Mouse (Mus musculus): ENCODE measurements around the gene Ndfip2. TPM values are rescaled to one million over a fixed set of nuclear protein-coding genes. Genes with fewer than 3 reads are reported as not detected.

Gene Ndfip2
- total and polyA plus RNA-seq, 2 experiments from 2014 or later, result 119 to 155 TPM

GRCm38 (mm10) chr14:105255620-105256019 lies 2.8 kb upstream of the Ndfip2 start:
- H3K27me3 ChIP-seq (ENCODE audit: insufficient read depth, low read length), result no peaks in the 10 kb centered on the region
- H3K27ac ChIP-seq, result no peak overlapping the region
- 88% methylated on average over 7 of the region's 7 CpGs for WGBS
- H3K4me2 ChIP-seq (ENCODE audit: low read depth, low read length), result no peak overlapping the region
- no peaks in the 10 kb centered on the region for H3K36me3 ChIP-seq (ENCODE audit: insufficient read depth, low read length)
- no peaks in the 10 kb centered on the region for H3K9me3 ChIP-seq (ENCODE audit: low read length)
- no peak for DNase-seq (ENCODE audit: low spot score)
- H3K9ac ChIP-seq (replicated peaks; ENCODE audit: low read length), result no peak overlapping the region
- ATAC-seq, result no peak
- 0 out of 2 replicates have a peak, but pooled peaks cover 3% of the 10 kb centered on the region for H3K4me1 ChIP-seq (ENCODE audit: insufficient read depth, low read length)
- H3K4me3 ChIP-seq (ENCODE audit: low read length), result no peak overlapping the region
- TF ChIP-seq CTCF (IDR thresholded peaks at IDR 0.05; ENCODE audit: low read depth), result no peak

- Histone ChIP-seq H3K4me3 (ENCODE audit: low read length) (peak overlapping the region; percentile 96), H3K27me3 (ENCODE audit: insufficient read depth, low read length) (no peaks in the 10 kb centered on the region), H3K4me1 (ENCODE audit: insufficient read depth, low read length) (0 out of 2 replicates have a peak, but pooled peaks cover 4% of the 10 kb centered on the region), H3K36me3 (ENCODE audit: insufficient read depth, low read length) (no peaks in the 10 kb centered on the region), H3K27ac (peak overlapping the region; percentile 88), H3K4me2 (ENCODE audit: low read depth, low read length) (peak overlapping the region; percentile 67), H3K9ac (replicated peaks; ENCODE audit: low read length) (peak overlapping the region; percentile 95), H3K9me3 (ENCODE audit: low read length) (no peaks in the 10 kb centered on the region)
- peak; percentile 44 for DNase-seq (ENCODE audit: low spot score)
- TF ChIP-seq CTCF (IDR thresholded peaks at IDR 0.05; ENCODE audit: low read depth), result peak; percentile 29; the same call in 1 of the 2 replicates
- ATAC-seq, result peak; percentile 70
- WGBS, result 8% methylated on average over 26 of the region's 34 CpGs
These were observed 885 bp downstream of the Ndfip2 start for GRCm38 (mm10) chr14:105259035-105259880.

GRCm38 (mm10) chr14:105262923-105263322 lies 4.5 kb downstream of the Ndfip2 start:
- Histone ChIP-seq H3K4me1 (ENCODE audit: insufficient read depth, low read length) (0 out of 2 replicates have a peak, but pooled peaks cover 4% of the 10 kb centered on the region), H3K36me3 (ENCODE audit: insufficient read depth, low read length) (no peaks in the 10 kb centered on the region), H3K9me3 (ENCODE audit: low read length) (no peaks in the 10 kb centered on the region), H3K9ac (replicated peaks; ENCODE audit: low read length) (no peak overlapping the region), H3K27me3 (ENCODE audit: insufficient read depth, low read length) (no peaks in the 10 kb centered on the region), H3K4me3 (ENCODE audit: low read length) (no peak overlapping the region), H3K4me2 (ENCODE audit: low read depth, low read length) (no peak overlapping the region), H3K27ac (no peak overlapping the region)
- WGBS, result 53% methylated on average over 5 of the region's 5 CpGs
- TF ChIP-seq CTCF (IDR thresholded peaks at IDR 0.05; ENCODE audit: low read depth), result no peak
- ATAC-seq (no peak), DNase-seq (ENCODE audit: low spot score) (no peak)

GRCm38 (mm10) chr14:105267095-105267494 lies 8.7 kb downstream of the Ndfip2 start:
- Histone ChIP-seq H3K36me3 (ENCODE audit: insufficient read depth, low read length) (no peaks in the 10 kb centered on the region), H3K4me3 (ENCODE audit: low read length) (no peak overlapping the region), H3K4me2 (ENCODE audit: low read depth, low read length) (no peak overlapping the region), H3K9me3 (ENCODE audit: low read length) (no peaks in the 10 kb centered on the region), H3K9ac (replicated peaks; ENCODE audit: low read length) (no peak overlapping the region), H3K27ac (no peak overlapping the region), H3K4me1 (ENCODE audit: insufficient read depth, low read length) (no peaks in the 10 kb centered on the region), H3K27me3 (ENCODE audit: insufficient read depth, low read length) (no peaks in the 10 kb centered on the region)
- no peak for TF ChIP-seq CTCF (IDR thresholded peaks at IDR 0.05; ENCODE audit: low read depth)
- DNase-seq (ENCODE audit: low spot score) (no peak), ATAC-seq (no peak)
- 68% methylated on average over 6 of the region's 6 CpGs for WGBS

- ATAC-seq, result no peak
- TF ChIP-seq CTCF (IDR thresholded peaks at IDR 0.05; ENCODE audit: low read depth), result no peak
- Histone ChIP-seq H3K9me3 (ENCODE audit: low read length) (no peaks in the 10 kb centered on the region), H3K36me3 (ENCODE audit: insufficient read depth, low read length) (no peaks in the 10 kb centered on the region), H3K4me3 (ENCODE audit: low read length) (no peak overlapping the region), H3K4me2 (ENCODE audit: low read depth, low read length) (no peak overlapping the region), H3K27ac (no peak overlapping the region), H3K27me3 (ENCODE audit: insufficient read depth, low read length) (no peaks in the 10 kb centered on the region), H3K4me1 (ENCODE audit: insufficient read depth, low read length) (no peaks in the 10 kb centered on the region), H3K9ac (replicated peaks; ENCODE audit: low read length) (no peak overlapping the region)
- DNase-seq (ENCODE audit: low spot score), result no peak
- WGBS, result 86% methylated on average over 6 of the region's 6 CpGs
These were observed 13.7 kb downstream of the Ndfip2 start for GRCm38 (mm10) chr14:105272030-105272429.

GRCm38 (mm10) chr14:105272539-105272938 lies 14.2 kb downstream of the Ndfip2 start:
- Histone ChIP-seq H3K27me3 (ENCODE audit: insufficient read depth, low read length) (no peaks in the 10 kb centered on the region), H3K36me3 (ENCODE audit: insufficient read depth, low read length) (no peaks in the 10 kb centered on the region), H3K4me3 (ENCODE audit: low read length) (no peak overlapping the region), H3K4me1 (ENCODE audit: insufficient read depth, low read length) (no peaks in the 10 kb centered on the region), H3K4me2 (ENCODE audit: low read depth, low read length) (no peak overlapping the region), H3K9me3 (ENCODE audit: low read length) (no peaks in the 10 kb centered on the region), H3K9ac (replicated peaks; ENCODE audit: low read length) (no peak overlapping the region), H3K27ac (no peak overlapping the region)
- ATAC-seq (no peak), DNase-seq (ENCODE audit: low spot score) (no peak)
- no peak for TF ChIP-seq CTCF (IDR thresholded peaks at IDR 0.05; ENCODE audit: low read depth)
- 86% methylated on average over 4 of the region's 4 CpGs for WGBS

- Histone ChIP-seq H3K4me2 (ENCODE audit: low read depth, low read length) (no peak overlapping the region), H3K36me3 (ENCODE audit: insufficient read depth, low read length) (no peaks in the 10 kb centered on the region), H3K9me3 (ENCODE audit: low read length) (no peaks in the 10 kb centered on the region), H3K27me3 (ENCODE audit: insufficient read depth, low read length) (no peaks in the 10 kb centered on the region), H3K9ac (replicated peaks; ENCODE audit: low read length) (no peak overlapping the region), H3K27ac (no peak overlapping the region), H3K4me1 (ENCODE audit: insufficient read depth, low read length) (no peaks in the 10 kb centered on the region), H3K4me3 (ENCODE audit: low read length) (no peak overlapping the region)
- DNase-seq (ENCODE audit: low spot score) (no peak), ATAC-seq (no peak)
- WGBS, result 73% methylated on average over 5 of the region's 5 CpGs
- TF ChIP-seq CTCF (IDR thresholded peaks at IDR 0.05; ENCODE audit: low read depth), result no peak
These were observed 16.8 kb downstream of the Ndfip2 start for GRCm38 (mm10) chr14:105275196-105275595.
